Mouse (Mus musculus): Measurements from ENCODE around the gene Tectb.

- TF ChIP-seq CTCF (IDR thresholded peaks at IDR 0.05; ENCODE audit: low read depth) (no peak), EP300 (IDR thresholded peaks at IDR 0.05; ENCODE audit: low read depth) (no peak)
Measured at GRCm38 (mm10) chr19:55236564-55236963, 56.0 kb downstream of the Tectb start.

Data from liver, postnatal 0 days (tissue).